Mouse (Mus musculus): ENCODE results near the gene Rtl1. TPM values are rescaled to one million over a fixed set of nuclear protein-coding genes. Genes with fewer than 3 reads are reported as not detected.
A peak's percentile ranks its signal among the peaks of the same experiment; 100 is the strongest.

The Rtl1 gene
- not detected in 2 replicates for polyA plus RNA-seq (2012; rRNA removed)

DNA sequence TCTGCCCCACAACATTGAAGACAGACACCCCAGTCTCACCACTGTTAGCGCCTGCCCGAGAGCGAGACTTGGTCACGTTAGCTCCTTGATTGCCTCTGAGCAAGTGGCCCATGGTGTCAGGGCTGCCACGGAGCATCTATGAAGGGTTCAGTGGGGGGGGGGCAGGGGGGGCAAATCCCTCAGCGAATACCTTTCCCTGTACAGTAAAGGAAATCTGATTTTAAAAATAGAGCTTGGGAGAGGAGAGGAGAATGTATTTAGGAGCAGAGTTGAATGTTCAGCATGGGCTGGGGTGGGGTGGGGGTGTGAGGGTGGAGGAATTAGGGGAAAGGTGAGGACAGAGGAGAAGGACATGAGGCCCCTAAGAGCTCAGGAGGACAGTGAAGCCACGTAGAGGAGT lies at the start of gene Rtl1:
Gene Rtl1 (minus strand): TSS at position 101 of the 400 bp plus-strand sequence.
- DNase-seq (ENCODE audit: low read depth): no peak

DNA sequence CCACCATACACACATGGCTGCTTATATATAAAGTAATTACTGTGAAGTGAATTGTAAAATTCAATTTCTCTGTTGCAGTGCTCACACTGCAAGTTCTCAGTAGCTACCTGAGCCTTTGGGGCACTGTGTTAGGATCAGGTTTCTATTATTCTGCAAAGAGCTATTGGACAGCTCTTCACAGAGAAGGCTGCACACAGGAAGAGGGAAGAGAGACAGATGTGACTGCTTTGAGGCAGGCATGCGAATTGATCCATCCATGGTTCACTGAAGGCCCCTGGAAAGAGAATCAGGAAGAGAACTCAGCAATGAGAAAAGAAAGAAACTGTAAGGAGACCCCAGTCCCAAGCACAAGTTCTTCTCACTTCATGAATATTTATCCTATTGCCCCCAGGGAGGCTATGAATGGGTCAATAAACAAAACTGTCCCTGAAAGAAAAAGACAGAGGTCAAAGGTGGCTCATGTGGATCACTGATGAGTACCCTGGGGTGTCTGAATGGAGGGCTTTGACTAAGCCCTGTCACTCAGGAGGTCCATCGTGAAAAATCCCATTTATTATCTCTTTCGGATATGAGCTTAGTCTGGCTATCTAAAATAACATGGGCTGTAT lies 40.5 kb upstream of the Rtl1 start:
- no peak for DNase-seq (ENCODE audit: low read depth)

DNA sequence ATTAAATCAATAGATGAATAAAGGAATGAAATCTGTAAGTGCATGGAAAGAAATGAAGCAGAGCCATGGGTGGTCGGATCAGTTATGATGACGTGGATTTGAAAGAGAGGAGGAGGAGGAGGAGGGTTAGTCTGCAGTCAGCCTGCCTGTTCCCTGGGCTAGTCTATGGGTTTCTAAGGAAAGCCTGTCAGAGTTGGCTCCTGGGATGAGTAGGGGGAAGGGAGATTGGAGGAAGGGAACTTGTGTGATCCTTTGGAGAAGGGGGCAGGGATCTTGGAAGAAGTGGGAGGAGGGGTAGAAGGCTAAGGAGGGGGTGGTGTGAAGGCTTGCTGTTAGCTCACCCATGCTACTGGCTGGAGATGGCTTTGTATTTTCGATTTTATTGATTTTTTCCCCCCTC lies 31.9 kb upstream of the Rtl1 start:
- DNase-seq (ENCODE audit: low read depth): no peak

DNA sequence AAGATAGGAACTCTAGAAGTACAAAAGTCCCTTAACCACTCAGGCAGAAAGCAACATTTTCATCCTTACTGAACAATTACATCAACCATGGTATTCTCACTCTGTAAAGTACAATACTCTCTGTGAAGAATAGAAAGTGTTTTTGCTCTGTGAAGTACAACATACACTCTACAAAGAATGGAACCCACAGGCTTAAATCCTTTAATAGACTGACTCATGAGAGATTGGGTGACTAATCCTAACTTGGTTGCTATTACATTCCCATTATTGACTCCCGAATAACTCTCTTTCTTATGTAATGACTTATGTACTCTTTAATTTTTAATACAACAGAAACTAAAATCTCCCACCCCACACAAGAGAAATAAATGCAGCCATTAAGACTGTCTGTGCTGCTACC lies 28.8 kb upstream of the Rtl1 start:
- DNase-seq (ENCODE audit: low read depth): no peak

DNA sequence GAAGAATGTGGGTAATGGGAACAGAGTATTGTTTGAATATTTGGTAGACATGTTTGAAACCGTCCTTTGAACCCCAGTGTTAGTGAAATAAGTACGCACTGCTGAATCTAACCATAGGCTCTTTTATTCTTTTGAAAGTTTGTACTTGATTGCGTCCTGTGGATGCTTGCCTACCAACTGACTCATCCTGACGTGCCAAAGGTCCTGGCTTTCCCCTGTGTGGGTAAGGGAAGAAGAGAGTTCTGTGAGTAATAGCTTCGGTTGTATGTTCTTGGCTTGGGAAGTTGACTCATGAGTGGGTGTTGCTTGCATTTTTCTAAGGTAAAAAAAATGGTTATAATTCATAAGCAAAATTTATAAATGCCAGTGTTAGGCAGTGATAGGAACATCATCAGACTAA lies 26.8 kb upstream of the Rtl1 start:
- DNase-seq (ENCODE audit: low read depth): no peak

DNA sequence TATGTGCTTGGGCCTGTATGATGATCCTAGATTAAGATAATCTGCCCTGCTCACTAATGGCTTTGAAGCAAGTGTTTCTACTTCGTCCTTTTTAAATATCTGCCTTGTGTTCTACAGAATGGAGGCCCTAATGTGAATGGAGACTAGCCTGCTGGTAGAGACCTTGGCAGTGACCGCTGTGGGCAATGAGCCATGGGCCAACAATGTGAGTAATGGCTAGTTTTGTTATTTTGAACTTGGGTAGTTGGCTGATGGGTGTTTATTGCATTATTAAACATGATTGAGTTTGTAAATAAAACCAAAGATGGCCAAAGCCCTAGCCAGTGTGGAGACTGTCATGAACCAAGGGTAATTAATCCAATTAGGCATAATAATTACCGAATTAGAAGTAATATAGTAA lies 20.1 kb upstream of the Rtl1 start:
- DNase-seq (ENCODE audit: low read depth): no peak

DNA sequence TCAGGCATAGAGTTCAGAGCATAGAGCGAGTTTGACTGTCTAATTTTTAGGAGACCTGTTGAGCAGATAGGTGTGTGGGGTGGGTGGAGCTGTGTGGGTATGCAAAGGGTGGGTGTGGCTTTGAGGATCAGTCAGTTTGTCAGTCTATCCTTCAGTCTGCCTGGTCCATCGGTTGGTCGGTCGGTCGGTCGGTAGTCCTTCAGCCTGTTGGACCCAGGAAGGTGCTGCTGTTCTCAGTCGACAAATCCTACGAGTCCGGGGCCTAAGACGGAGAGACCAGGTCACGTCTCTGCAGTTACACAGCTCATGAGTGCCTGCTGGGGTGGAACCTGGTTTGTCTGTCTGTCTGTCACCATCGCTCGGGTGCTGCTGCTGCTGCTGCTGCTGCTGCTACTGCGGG lies 17.9 kb upstream of the Rtl1 start:
- no peak for DNase-seq (ENCODE audit: low read depth)

DNA sequence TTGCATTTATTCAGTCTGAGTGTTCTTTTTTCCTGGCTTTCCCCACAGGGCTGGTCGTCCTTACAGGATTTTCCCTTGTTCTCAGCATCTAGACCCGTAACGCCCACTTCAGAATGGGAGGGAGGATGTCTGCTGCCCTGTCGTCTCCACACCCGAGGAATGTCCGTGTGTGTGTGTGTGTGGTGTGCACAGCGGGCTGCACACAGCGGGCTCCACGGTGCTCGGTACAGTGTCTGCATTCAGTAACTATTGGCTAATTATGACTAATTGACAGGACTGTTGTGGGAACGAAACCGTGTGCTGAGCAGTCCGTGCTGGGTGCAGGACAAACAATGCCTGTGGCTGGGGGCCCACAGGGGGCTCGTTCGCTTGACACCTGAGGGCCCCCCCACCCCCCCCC lies 17.0 kb upstream of the Rtl1 start:
- no peak for DNase-seq (ENCODE audit: low read depth)

DNA sequence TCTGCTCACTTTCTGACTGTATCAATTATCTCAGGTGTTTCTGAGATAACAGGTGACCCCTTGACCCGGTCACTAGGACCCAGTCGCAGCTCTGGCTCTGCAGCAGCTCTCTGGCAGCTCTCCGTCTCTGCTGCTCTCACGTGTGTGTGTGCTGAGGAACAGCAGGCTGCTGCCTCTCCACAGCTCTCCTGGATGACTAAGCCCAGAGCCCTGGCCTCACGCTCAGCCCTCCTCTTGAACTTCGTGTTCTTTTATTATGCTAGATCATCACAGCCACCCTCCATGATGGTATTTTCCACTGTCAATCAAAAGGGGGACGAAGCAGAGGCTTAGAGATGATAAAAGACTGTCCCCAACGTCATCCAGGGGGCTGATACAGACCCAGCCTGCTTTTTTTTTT lies 15.2 kb upstream of the Rtl1 start:
- no peak for DNase-seq (ENCODE audit: low read depth)

DNA sequence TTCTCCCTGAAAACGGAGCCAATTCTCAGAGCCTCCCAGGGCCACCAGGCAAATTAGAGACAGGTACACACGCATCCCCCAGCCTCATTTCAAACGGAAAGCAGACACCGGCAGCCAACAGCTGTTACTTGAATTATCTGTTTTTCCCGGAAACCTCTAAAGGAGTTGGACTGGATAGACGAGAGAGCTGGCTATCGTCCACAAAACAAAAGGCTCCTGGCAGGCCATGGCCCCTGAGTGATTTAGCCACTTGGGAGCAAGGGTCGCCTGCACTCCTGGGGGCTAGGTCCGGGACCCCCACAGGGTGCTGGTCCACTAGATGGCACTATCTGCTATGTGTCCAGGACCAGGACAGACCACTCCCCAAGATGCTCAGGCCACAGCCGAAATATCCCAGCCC lies 14.3 kb upstream of the Rtl1 start:
- no peak for DNase-seq (ENCODE audit: low read depth)

DNA sequence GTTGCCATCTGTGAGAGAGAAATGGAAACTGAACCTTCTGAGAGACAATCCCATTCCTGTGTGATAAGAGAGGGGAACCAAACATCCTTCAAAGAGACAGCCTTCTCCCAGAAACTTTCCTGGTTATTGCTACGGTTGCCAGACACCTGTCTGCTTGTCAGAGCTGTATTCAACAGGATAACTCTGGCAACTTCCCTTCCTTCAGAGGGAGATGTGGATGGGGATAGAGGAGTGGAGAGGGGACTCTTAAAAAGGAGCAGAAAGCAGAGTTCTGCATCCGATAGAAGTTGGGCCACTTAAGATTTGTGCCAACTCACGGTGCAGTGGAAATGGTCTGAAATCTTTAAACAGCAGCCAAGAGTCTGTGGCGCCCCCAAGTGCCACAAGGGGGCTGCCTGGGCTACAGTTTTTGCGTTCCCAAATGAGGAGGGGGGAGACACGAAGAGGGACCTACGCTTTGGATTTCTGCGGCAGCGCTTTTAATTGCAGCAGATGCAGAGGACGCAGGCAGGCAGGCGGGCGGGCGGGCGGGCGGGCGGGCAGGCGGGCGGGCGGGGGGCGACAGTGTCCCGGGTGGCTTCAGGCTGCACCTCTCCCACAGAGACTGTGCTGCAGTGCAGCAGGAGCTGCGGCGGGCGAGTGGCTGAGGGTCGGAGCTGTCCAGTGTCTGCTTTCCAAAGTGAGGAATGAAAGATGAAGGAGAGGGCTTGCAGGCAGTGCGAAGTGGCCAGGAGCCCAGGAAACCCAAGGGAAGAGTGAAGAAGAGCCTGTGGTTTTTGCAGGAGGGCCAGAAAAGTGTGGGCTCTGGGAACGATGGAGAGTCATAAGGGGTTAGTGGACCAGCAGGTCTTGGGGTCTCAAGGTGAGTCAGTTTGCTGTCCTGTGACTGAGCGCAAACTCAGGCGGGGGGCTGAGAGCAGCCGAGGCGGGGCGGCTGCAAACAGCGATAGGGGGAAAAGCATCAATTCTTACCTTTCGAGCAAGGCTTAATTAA lies 12.6 kb upstream of the Rtl1 start:
- DNase-seq (ENCODE audit: low read depth): no peak

DNA sequence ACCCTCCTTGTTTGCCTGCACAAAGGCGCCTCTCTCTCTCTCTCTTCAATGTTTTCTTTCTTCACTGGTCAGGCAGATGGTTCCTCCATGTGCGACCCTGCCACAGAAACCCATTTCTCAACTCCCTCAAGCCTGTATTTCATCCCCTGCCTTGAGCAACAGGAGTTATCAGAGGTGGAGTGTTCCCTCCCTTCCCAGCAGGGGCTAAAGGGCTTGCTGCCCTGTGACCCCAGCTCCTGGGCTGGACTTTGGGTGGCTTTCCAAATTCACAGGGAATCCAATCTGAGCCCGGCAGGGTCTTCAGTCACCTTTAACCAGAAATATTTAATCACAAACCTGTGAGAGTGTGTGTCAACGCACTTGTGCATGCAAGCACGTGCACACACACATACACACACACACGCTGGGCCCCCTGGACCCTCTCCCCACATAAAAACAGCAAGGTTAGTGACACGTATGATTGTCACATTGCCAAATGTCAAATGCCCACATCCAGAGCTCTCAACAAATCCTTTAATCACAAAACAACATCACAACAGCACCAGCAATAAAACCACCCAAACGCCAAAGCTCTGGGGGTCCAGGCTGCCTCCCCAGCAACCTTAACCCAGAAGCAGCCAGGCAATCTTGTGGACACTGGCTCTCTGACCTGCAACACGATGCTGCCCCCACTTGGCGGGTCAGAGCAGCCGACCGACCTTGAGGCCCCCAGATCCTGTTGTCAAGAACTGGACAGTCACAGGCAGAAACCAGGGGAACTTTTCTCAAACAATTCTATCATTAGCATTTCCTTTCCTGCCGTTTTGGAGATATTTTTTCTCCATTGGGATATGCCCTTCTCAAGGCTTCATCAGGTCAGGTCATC lies 8.7 kb upstream of the Rtl1 start:
- no peak for DNase-seq (ENCODE audit: low read depth)

DNA sequence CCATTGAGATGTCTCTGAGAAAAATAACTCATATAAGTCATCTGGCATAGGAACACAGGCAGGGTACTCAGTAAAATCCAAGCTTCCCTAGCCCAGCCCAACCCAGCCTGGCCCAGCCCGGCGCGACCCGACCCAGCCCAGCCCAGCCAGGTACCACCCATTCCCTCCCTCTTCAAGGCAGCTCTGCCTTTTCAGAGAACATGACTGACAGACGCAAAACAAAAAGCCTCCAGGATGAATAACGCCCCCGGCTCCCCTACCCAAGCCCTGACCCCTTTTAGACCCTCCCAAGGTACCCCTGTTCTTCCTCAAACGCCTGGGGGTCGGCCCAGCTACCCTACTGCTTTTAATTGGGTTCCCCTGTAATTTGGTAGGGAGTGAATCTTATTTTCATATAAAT lies 7.8 kb upstream of the Rtl1 start:
- DNase-seq (ENCODE audit: low read depth): no peak

DNA sequence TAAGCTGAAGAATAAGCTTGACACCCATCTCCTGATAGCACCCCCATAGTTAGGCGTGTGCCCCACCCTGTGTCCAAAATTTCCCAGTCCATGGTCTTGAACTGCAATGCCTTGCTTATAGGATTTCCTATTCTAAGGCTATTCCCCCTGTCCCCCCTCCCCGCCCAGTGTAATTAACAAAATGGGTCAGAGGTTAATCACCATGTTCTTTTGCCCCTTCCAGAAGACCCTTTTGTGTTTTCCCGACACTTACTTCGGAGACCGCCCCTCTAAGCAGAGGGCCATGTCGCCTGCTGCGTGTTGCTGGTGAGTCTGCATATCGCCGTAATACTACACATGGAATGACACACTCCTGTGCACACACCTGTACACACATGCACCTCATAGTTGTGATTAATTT lies 7.1 kb upstream of the Rtl1 start:
- DNase-seq (ENCODE audit: low read depth): no peak

DNA sequence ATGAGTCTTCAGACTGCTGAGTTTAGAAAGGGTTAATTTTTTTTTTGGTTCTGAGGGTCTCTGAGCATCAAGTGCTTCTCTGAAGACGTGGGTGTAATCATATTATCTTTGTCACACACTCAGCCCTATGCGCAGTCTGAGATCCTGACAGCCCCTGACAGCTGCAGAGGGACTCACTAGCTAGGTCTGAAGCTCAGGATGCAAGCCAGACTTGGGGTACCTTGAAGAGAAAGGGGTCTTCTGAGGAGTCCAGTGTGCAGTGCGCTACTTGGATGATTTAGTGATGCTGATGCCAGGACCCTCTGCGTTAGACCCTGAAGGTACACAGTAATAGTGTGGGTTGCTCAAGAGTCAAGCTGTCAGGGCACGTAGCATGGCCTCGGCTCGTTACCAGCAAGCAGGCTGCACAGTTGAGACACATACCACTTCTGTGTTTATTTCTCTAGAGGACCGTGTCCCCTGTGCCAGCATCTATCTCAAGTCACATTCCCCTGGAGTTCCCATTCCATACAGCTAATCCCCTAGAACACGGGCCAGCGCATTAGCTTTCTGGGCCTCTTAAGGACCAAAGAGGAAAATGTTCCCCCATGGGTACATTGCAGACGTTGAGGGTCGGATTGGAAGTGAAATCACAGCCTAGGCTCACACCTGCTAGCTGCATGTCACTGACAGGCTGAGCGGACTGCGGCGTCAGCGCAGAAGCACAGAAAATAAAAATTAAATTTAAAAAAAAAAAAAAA lies 5.0 kb upstream of the Rtl1 start:
- no peak for DNase-seq (ENCODE audit: low read depth)

DNA sequence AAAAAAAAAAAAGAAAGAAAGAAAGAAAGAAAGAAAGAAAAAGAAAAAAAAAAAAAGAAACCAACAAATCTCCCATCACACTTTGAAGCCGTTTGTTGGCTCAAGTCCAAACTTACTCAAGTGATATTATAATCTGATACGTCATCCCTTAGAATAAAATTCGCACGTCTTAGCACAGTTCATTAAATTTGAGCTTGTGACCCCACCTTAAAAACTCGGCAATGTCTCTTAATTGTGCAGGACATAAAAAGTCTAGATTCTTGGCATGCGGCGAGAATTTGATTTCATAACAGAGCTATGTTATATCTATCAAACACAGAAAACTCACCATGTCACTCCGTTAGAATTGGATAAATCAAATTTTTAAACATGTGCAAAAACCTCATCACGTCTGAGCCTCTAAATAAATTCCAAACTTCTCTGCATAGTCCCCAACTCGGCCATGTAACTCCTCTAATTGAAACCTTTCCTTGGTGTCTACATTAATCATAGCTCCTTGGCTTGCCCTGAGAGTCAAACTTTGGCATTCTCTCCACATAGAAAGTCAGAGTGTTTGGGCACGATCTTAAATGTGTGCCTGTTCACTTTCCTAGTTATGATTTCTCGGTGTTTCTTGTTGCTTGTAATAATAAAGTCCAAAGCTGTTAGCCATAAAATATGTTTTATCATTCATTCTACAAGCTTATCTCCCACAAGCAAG lies 1.4 kb downstream of the Rtl1 start:
- DNase-seq (ENCODE audit: low read depth): no peak

DNA sequence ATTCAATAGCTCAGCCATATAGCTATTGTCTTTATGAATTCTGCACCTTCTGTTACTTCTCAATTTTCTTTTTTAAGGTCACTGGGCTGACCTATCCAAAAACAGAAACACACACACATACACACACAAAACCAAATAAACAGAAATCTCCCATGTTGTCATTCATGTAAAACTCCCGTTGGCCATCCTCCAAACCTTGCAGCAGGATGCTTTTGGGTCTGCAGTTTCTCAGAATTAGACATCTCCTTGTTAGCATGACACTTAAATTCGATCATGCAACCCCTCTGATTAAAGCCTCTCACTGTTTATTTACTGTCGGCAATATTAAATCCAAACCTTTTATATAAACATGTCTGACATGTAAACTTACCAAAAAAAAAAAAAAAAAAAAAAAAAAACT lies 3.4 kb downstream of the Rtl1 start:
- no peak for DNase-seq (ENCODE audit: low read depth)

DNA sequence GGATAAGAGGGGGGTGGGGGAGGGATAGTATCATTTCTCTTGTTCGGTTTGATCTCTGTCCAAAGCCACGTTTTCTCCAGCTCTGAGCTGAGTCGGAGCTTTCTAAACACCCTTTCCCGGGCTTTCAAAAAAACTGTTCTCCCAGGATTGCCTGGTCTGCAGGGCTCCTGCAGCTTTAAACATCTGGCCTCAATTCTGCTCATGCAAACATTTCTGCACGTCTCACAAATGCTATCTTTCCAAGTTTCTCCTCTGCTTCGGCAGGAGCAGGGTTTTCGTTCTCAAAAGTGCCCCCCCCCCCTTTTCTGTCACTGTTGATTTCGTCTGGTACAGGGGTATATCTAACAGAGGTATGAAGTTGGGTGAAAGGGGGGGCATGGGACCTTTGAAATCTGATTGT lies 3.9 kb downstream of the Rtl1 start:
- no peak for DNase-seq (ENCODE audit: low read depth)

DNA sequence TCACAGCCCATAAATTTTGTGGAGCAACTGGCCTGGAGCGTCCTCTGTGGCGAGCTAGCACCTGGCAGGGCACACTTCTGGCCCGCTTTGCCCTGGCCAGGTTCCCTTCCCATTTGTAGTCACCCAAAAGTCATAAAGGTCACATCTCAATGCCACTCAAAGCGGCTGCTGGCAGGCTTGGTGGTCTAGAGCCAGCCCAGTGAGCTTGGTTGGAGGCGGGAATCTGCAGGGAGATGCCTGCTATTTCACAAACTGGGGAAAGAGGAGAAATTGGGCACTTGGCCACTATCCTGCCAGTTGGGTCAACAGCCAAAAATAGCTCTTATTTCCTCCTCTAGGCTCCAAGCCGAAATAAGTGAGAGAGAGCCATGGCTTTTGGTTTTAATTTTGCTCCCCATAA lies 4.4 kb downstream of the Rtl1 start:
- DNase-seq (ENCODE audit: low read depth): peak; percentile 31

DNA sequence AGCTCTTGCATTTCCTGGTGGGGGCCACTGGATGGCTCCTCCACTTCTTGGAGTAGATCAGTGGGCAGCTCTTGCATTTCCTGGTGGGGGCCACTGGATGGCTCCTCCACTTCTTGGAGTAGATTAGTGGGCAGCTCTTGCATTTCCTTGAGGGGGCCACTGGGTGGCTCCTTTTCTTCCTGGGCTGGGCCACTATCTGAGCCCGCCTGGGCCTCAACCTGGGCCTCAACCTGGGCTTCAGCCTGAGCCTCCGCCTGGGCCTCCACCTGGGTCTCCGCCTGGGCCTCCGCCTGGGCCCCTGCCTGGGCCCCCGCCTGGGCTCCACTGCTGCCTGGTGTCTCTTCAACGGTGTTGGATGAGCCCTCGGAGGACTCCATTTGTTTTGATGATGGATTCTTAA lies 5.2 kb downstream of the Rtl1 start:
- DNase-seq (ENCODE audit: low read depth): no peak

DNA sequence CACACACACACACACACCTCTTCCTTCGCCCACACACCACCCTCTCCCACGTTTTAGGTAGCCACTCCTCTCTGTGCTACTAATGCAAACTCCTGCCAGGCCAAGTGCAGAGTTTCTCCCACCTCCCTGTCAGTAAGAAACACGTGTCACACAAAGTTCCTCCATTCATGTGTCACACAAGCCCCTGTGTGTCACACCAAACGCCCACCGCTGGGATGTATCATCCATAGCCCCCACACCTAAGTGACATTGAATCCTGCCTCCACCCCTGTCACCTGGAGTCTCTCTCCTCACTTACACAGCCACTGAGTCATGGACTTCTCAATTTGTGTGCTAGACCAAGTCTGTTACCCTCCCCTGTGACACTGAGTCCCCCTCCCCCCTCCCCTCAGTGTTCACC lies 17.9 kb downstream of the Rtl1 start:
- DNase-seq (ENCODE audit: low read depth): no peak
